Mouse (Mus musculus) testis, adult 2 months (tissue): Measurements from ENCODE around the gene Agfg2.
A peak's percentile ranks its signal among the peaks of the same experiment; 100 is the strongest.

ENCODE experiments used
- CTCF ChIP-seq: fragments of 200-500 bp; IDR thresholded peaks from 2 replicates; pipeline ENCODE4 v1.5.1; 2012; ENCODE audit warnings: low read depth, mild to moderate bottlenecking, inconsistent platforms, low read length, moderate library complexity; ENCODE audit not compliant: control insufficient read depth, insufficient read depth, insufficient replicate concordance
- POLR2A ChIP-seq: fragments of 200-500 bp; IDR thresholded peaks from 2 replicates; pipeline ENCODE4 v1.6.1; 2012; ENCODE audit warnings: low read depth, mild to moderate bottlenecking, inconsistent platforms, low read length, moderate library complexity; ENCODE audit not compliant: control insufficient read depth

DNA sequence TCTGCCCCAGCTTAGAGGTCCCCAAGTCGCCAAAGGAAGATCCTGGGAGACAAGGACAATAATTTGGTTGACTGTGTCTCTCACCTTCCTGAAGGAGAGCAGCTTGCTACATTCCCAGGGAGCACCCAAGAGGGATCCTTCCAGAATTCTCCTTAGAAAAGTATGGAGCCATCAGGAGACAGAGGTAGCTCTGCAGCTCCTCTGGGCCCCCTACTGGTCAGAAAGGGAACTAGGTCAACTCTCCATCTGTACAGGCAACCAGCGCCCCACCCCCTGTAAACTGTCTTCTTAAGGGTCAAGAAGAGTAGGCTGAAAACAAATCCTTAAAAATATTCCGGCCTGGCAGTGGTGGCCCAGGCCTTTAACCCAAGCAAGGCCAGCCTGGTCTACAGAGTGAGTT is 32.1 kb downstream of the Agfg2 start:
- TF ChIP-seq CTCF: peak; percentile 66; the same call in 1 of the 2 replicates
- no peak for TF ChIP-seq POLR2A
